Mouse (Mus musculus) E14TG2a.4 (cell line): ENCODE results near the gene Pou5f1.

Source experiments
- CTCF ChIP-seq: conservative IDR thresholded peaks from 2 replicates; pipeline ENCODE4 v1.5.1; 2014; ENCODE audit warnings: low read length
- NANOG ChIP-seq: IDR thresholded peaks from 2 replicates; pipeline ENCODE4 v1.6.1; 2014; ENCODE audit warnings: borderline replicate concordance, low read length, mixed read lengths
- POU5F1 ChIP-seq: IDR thresholded peaks from 2 replicates; pipeline ENCODE4 v1.6.1; 2014; ENCODE audit warnings: low read length, borderline replicate concordance

- TF ChIP-seq CTCF = peak; percentile 99
- TF ChIP-seq POU5F1 = no peak
- TF ChIP-seq NANOG = no peak
Observed at GRCm38 (mm10) chr17:35534343-35534742, 28.5 kb downstream of the Pou5f1 start.
